Mouse (Mus musculus) midbrain, embryonic 11.5 days (tissue): ENCODE data around the gene Pcyt2. TPM values are rescaled to one million over a fixed set of nuclear protein-coding genes. Genes with fewer than 3 reads are reported as not detected.

ENCODE experiments used
- ATAC-seq: fragments of 200-750 bp; cut with Nextera tagmentation; 2 replicates; pipeline ENCODE4 v1.8.0; 2017; ENCODE audit warnings: moderate TSS enrichment, moderate library complexity; ENCODE audit not compliant: low FRiP score
- DNase-seq: peaks from one replicate; pipeline ENCODE4 v3.0.0; 2015; ENCODE audit warnings: low spot score; ENCODE audit errors: missing footprints
- H3K27ac ChIP-seq: fragments of 300-500 bp; sonication (generic); 2 replicates; pipeline ENCODE4 v1.5.1; 2014; ENCODE audit warnings: low read depth, low read length
- H3K27me3 ChIP-seq: fragments of 300-500 bp; sonication (generic); 2 replicates; pipeline ENCODE4 v1.6.1; 2014; ENCODE audit warnings: mild to moderate bottlenecking, low read length, moderate library complexity, mixed read lengths; ENCODE audit not compliant: control insufficient read depth, insufficient read depth
- H3K36me3 ChIP-seq: fragments of 300-500 bp; sonication (generic); 2 replicates; pipeline ENCODE4 v1.6.1; 2014; ENCODE audit warnings: mild to moderate bottlenecking, low read length, moderate library complexity, mixed read lengths; ENCODE audit not compliant: control insufficient read depth, insufficient read depth
- H3K4me1 ChIP-seq: fragments of 300-500 bp; sonication (generic); 2 replicates; pipeline ENCODE4 v1.6.1; 2014; ENCODE audit warnings: low read length; ENCODE audit not compliant: control insufficient read depth, insufficient read depth
- H3K4me2 ChIP-seq: fragments of 300-500 bp; sonication (generic); 2 replicates; pipeline ENCODE4 v1.6.1; 2014; ENCODE audit warnings: mild to moderate bottlenecking, moderate library complexity
- H3K4me3 ChIP-seq: fragments of 300-500 bp; sonication (generic); 2 replicates; pipeline ENCODE4 v1.5.1; 2014; ENCODE audit warnings: low read depth, low read length
- H3K9ac ChIP-seq: fragments of 300-500 bp; sonication (generic); 2 replicates; pipeline ENCODE4 v1.6.1; 2014; ENCODE audit warnings: low read length
- H3K9me3 ChIP-seq: fragments of 300-500 bp; sonication (generic); 2 replicates; pipeline ENCODE4 v1.6.1; 2016; ENCODE audit warnings: low read length; ENCODE audit not compliant: control insufficient read depth
- WGBS: fragments of 180-500 bp; shearing (Covaris S2); extraction: QIAGEN DNeasy Blood & Tissue Kit; methylation state at CpG from one replicate; pipeline ENCODE4 v1.1.7; 2014; 5-methylcytosine and 5-hydroxymethylcytosine counted together
- polyA plus RNA-seq: library from polyadenylated mRNA; unstranded; fragments of >200 nt; fragmentation: Nextera tagmentation; extraction: Ambion mirVana; gene quantifications from 2 replicates; pipeline ENCODE4 v1.2.1, GENCODE M21; 2014

The Pcyt2 gene
- polyA plus RNA-seq, 1 experiment from 2014 or later, result 101 TPM

- Histone ChIP-seq H3K4me2 (no peak overlapping the region), H3K27me3 (peaks cover 59% of the 10 kb centered on the region)
Measured at GRCm38 (mm10) chr11:120658876-120659410, 41.2 kb upstream of the Pcyt2 start.

DNA sequence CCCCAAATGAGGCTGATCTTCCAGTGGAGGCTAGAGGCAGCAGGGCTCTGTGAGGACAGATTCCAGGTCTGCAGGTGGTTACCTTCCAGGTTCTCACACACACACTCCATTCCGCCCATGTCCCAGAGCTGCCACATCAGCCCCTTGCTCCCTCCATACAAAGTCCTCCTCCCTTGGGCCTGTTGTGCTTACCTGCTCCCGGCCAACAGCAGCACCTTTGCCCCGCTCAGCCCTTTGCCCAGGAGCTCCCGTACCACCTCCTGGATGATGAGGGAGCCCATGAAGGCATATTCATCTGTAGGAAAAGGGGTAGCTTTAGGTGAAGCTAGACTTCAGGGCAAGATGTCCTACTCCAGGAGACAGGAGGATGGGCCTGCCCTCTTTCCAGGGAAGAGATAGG, 39.6 kb upstream of the Pcyt2 start:
- Histone ChIP-seq H3K9me3 (no peaks in the 10 kb centered on the region), H3K27me3 (peaks cover 46% of the 10 kb centered on the region), H3K4me3 (no peak overlapping the region), H3K27ac (no peak overlapping the region), H3K36me3 (no peaks in the 10 kb centered on the region), H3K4me2 (no peak overlapping the region), H3K4me1 (peaks cover 13% of the 10 kb centered on the region), H3K9ac (no peak overlapping the region)
- WGBS, result 88% methylated on average over 4 of the region's 4 CpGs
- DNase-seq (peak; percentile 71), ATAC-seq (no peak)

More at GRCm38 (mm10) chr11:120658876-120659410, 41.2 kb upstream of the Pcyt2 start:
- Histone ChIP-seq H3K36me3 (no peaks in the 10 kb centered on the region), H3K27ac (no peak overlapping the region), H3K9ac (no peak overlapping the region), H3K4me1 (peaks cover 13% of the 10 kb centered on the region), H3K4me3 (no peak overlapping the region; the same call in 1 of the 2 replicates), H3K9me3 (no peaks in the 10 kb centered on the region)
- DNase-seq, result peak; percentile 95
- 3% methylated on average over 24 of the region's 24 CpGs for WGBS
- ATAC-seq, result no peak

DNA sequence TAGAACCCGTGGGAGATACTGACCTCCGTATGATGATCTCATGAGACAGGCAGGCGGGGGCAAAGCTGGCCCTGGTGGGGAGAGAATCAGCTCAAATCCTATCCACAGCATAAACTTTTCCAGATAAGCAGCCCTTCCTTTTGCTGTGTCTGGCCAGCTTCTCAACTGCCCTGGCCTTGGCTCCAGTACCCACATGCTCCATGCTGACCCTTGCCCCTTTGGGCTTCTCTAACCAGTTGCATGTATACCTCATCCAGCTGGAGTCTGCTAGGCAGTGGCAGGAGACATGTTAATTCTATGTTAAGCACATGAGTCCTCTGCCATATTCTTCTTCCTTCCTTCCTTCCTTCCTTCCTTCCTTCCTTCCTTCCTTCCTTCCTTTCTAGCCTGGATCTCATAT, 37.0 kb upstream of the Pcyt2 start:
- Histone ChIP-seq H3K27me3 (peaks cover 20% of the 10 kb centered on the region), H3K9ac (no peak overlapping the region), H3K27ac (no peak overlapping the region), H3K9me3 (no peaks in the 10 kb centered on the region), H3K36me3 (no peaks in the 10 kb centered on the region), H3K4me3 (no peak overlapping the region), H3K4me2 (no peak overlapping the region), H3K4me1 (peaks cover 1% of the 10 kb centered on the region; the same call in 1 of the 2 replicates)
- ATAC-seq (no peak), DNase-seq (no peak)
- 79% methylated on average over 3 of the region's 3 CpGs for WGBS

DNA sequence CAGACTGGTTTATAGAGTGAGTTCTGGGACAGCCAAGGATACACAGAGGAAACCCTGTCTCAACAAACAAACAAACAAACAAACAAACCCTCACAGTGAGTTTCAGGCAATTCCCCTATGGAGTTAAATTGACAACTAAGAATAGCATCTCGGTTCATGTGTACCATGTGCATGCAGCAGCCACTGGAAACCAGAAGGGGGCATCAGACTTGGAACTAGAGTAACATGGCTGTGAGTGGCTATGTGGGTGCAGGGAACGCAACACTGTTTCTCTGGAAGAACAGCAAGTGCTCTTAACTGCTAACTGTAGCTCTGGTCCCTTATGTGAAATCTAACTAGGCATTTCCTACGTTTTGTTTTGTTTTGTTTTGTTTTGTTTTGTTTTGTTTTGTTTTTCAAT, 34.1 kb upstream of the Pcyt2 start:
- no peak overlapping the region for H3K4me2 ChIP-seq
- no peak overlapping the region for H3K4me3 ChIP-seq
- DNase-seq, result no peak
- H3K4me1 ChIP-seq, result peaks cover 4% of the 10 kb centered on the region
- no peaks in the 10 kb centered on the region for H3K9me3 ChIP-seq
- no peak overlapping the region for H3K27ac ChIP-seq
- WGBS, result 67% methylated on average over 3 of the region's 3 CpGs
- ATAC-seq, result no peak
- no peak overlapping the region for H3K9ac ChIP-seq
- H3K27me3 ChIP-seq, result 0 out of 2 replicates have a peak, but pooled peaks cover 3% of the 10 kb centered on the region
- no peaks in the 10 kb centered on the region for H3K36me3 ChIP-seq

GRCm38 (mm10) chr11:120648001-120648476, 30.3 kb upstream of the Pcyt2 start, which contains the start of gene Myadml2:
Myadml2 (minus strand) TSS chr11:120648158.
- Histone ChIP-seq H3K9me3 (no peaks in the 10 kb centered on the region), H3K4me2 (peak within 1 kb of the TSS; percentile 28), H3K36me3 (no peaks in the 10 kb centered on the region), H3K27ac (no peak within 1 kb of the TSS), H3K4me3 (no peak within 1 kb of the TSS), H3K27me3 (0 out of 2 replicates have a peak, but pooled peaks cover 3% of the 10 kb centered on the region), H3K9ac (peak within 1 kb of the TSS; percentile 2; the same call in 1 of the 2 replicates), H3K4me1 (peaks cover 5% of the 10 kb centered on the region)
- peak; percentile 93 for DNase-seq
- WGBS, result 7% methylated on average over 13 of the region's 13 CpGs
- ATAC-seq, result no peak

DNA sequence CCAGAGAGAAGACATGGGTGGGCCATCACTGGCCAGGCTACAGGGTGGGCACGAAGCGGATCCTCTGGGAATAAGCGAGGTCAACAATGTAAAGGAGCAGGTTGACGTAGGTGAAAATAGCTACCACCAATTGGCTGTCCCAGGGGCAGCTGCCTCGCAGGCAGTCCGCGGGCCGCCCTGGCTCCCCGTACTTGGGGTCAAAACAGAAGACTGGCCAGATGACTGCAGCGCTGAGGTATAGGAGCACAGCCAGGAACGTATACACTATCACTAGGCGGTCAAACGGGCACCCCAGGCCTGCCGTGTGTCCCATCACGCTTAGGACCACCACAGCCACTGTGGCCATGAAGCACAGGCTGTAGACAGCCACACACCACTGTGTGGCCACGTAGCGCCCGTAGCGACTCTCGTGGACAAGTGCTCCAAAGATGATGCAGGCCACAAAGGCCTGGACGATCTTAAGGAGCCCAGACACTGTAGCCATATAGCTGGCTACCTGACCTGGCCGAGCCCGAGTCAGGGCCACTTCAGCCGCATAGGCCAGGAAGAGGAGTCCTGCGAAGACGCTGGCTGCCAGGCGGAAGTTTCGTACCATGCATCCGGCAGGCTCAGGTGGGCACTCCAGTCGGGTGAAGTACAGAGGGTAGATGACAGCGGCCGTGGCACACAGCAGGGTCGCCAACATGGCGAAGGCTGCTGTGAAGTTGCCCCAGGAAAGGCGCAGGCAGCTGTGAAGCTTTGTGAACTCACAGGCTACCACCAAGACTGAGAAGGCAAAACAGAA, 29.5 kb upstream of the Pcyt2 start:
- H3K4me2 ChIP-seq, result no peak overlapping the region
- H3K9me3 ChIP-seq, result no peaks in the 10 kb centered on the region
- no peaks in the 10 kb centered on the region for H3K36me3 ChIP-seq
- no peak overlapping the region for H3K4me3 ChIP-seq
- no peak for ATAC-seq
- H3K4me1 ChIP-seq, result peaks cover 9% of the 10 kb centered on the region
- no peak overlapping the region for H3K27ac ChIP-seq
- WGBS, result 77% methylated on average over 35 of the region's 35 CpGs
- H3K27me3 ChIP-seq, result 0 out of 2 replicates have a peak, but pooled peaks cover 3% of the 10 kb centered on the region
- no peak for DNase-seq
- no peak overlapping the region for H3K9ac ChIP-seq

- H3K27ac ChIP-seq, result no peak within 1 kb of the TSS
- peak within 1 kb of the TSS; percentile 36 for H3K4me3 ChIP-seq
- peak within 1 kb of the TSS; percentile 89 for H3K4me2 ChIP-seq
Measured at GRCm38 (mm10) chr11:120643601-120643987, 25.9 kb upstream of the Pcyt2 start, which contains the start of gene Pycr1. Pycr1 (minus strand) TSS chr11:120643769.

DNA sequence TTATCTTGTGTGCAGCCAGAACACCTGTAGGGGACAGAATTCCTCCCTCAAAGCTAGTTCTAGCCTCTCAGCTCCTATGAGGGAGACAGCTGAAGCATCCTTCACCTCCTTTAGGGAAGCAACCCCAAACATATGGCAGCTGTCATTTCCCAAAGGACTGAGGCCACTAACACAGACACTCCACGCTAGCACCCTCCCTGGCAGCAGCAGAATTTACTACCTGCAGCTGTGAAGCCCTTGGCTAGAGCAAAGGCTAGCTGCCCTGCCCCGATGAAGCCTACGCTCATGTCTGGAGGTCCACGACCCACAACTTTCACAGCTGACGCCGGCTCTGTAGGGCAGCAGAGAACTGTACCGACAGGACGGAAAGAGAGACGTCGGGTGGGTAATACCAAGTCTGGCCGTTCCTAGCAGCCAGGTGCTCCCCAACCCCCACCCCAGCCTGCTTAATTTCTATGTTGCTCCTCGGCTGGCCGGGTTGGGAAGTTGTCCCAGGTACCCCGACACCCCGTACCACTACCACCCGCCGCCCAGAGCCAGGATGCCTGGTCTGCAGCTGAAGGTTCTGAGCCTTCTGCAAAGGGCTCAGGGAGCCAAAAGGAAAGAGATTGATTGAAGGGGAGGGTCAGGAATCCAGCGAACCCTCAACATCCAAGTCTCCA, 25.3 kb upstream of the Pcyt2 start:
- Histone ChIP-seq H3K36me3 (no peaks in the 10 kb centered on the region), H3K4me1 (peaks cover 6% of the 10 kb centered on the region), H3K9ac (peak overlapping the region; percentile 79), H3K4me3 (peak overlapping the region; percentile 36), H3K27me3 (0 out of 2 replicates have a peak, but pooled peaks cover 3% of the 10 kb centered on the region), H3K4me2 (peak overlapping the region; percentile 89), H3K9me3 (no peaks in the 10 kb centered on the region), H3K27ac (no peak overlapping the region)
- DNase-seq (no peak), ATAC-seq (peak; percentile 64)
- 4% methylated on average over 18 of the region's 18 CpGs for WGBS

More at GRCm38 (mm10) chr11:120643601-120643987, 25.9 kb upstream of the Pcyt2 start, which contains the start of gene Pycr1:
- Histone ChIP-seq H3K9ac (peak within 1 kb of the TSS; percentile 79), H3K27me3 (0 out of 2 replicates have a peak, but pooled peaks cover 3% of the 10 kb centered on the region), H3K4me1 (peaks cover 9% of the 10 kb centered on the region), H3K36me3 (no peaks in the 10 kb centered on the region), H3K9me3 (no peaks in the 10 kb centered on the region)
- ATAC-seq (peak; percentile 100), DNase-seq (peak; percentile 98)
- under 1% methylated on average over 15 of the region's 15 CpGs for WGBS
